Mouse (Mus musculus) hematopoietic stem cell, adult 5-6 weeks (primary cell): ENCODE measurements around the gene Prkd2. TPM values are rescaled to one million over a fixed set of nuclear protein-coding genes. Genes with fewer than 3 reads are reported as not detected.
A peak's percentile ranks its signal among the peaks of the same experiment; 100 is the strongest.

Source experiments
- ATAC-seq, 2 experiments: fragments of 125-278 bp in 1 of 2; replicated peaks in 1 of 2; 2 replicates each; pipeline ENCODE4 v1.8.0; 2016 to 2017; ENCODE audit warnings: inconsistent platforms in 2 of 2, mild to moderate bottlenecking in 2 of 2, moderate number of reproducible peaks in 2 of 2, low read depth in 1 of 2, moderate TSS enrichment in 1 of 2; ENCODE audit not compliant: low FRiP score in 2 of 2, poor library complexity in 2 of 2, severe bottlenecking in 2 of 2, insufficient read depth in 1 of 2, low TSS enrichment in 1 of 2
- total RNA-seq: library from RNA; stranded (forward); fragments of 172-1452, 232-1000 nt; gene quantifications from 2 replicates; pipeline ENCODE4 v1.2.3, GENCODE M21; 2017

Gene Prkd2
- 22.3 and 30.6 TPM in 2 replicates for total RNA-seq

DNA sequence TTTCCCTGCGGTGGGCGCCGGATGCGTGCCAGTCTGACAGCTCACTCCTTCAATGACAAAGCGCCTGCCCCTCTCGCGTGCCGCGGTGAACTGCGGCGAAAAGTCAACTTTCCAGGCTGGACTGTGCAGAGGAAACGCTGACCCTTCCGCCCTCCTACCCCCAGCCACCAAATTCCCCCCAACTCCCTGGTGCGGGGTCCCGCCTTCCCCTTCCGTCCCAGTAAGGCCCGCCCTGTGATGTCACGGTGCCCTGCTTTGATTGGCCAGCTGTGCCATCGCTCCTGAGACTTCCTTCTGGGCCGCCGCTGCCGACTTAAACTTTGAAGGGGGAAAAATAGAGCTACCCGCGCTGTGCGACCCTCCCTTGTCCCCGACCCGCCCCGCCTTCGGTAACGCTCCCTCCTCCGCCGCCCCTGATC lies at the start of gene Prkd2:
TSS of gene Prkd2 (plus strand) at position 258 of the 419 bp plus-strand sequence.
- ATAC-seq = peak; percentile 47 to 60

DNA sequence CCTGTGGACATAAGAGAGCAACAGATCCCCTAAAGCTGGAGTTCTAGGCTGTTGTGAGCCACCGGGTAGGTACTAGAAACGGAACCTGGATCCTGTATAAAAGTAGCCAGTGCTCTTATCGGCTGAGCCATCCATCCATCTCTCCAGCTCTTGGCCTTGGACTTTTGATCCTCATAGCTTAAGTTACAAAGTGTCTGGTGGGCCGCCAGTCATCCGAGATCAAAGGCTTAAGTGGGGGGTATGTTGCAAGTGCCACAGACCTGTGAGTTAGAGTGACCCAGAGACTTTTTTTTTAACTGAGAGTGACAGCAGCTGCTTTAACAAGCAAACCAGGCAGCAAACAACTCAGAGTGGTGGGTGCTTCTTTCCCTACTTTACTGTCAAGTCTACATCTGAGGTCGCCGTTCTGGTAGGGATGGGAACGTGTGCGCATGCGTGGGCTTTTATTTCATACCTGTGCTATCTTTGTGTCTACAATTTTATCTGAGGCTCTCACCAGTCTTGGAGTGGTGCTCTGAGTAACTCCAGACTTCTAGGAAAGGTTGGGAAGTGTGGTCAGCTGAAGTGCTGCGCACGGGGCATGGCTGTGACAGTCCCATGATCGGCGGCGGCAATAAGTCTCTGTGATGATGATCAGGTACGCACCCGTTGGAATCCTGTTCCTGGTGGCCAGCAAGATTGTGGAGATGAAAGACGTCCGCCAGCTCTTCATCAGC lies 49.5 kb upstream of the Prkd2 start:
- no peak for ATAC-seq

DNA sequence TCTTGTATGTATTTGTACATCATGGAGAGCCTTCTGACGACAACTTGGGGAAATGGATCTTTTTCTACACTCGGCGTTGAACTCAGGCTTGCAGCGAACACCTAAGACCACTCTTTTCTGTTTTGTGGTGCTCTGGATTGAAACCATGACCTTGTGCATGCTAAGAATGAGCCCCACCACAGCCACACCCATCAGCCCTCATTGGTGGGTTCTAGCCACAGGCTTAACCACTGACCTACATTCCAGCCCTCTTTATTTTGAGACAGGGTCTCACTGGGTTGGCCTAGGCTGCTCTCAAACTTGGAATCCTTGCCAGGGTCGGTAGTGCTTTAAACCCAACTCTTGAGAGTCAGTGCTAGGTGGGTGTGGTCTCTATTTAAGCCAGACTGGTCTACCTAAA lies 47.8 kb upstream of the Prkd2 start:
- no peak for ATAC-seq

DNA sequence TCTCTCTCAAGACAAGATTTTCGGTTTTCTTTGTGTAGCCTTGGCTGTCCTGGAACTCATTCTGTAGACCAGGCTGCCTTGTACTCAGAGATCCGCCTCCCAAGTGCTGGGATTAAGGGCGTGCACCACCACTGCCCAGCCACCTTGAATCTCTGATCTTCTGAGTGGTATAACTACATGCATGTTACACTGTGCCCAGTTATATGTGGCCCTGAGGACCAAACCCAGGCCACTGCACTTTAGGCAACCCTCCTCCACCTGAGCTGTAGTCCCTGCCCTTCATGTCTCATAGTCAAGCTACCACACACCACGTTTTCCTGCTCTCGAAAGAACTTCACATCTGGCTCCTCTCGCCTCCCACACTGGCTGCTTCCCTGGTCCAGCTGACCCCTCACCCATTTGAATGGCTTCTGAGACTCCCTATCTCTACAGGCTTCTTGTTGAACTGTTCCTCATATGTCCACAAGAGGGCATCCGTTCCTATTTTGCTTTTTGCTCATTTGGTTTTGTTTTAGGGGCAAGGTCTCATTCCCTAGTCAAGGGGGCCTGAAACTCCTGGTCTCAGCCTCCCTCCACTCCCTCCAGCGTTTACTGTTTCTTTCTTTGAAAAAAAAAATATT lies 38.2 kb upstream of the Prkd2 start:
- ATAC-seq = peak; percentile 42 to 67; a peak in 3 of 4 replicates

DNA sequence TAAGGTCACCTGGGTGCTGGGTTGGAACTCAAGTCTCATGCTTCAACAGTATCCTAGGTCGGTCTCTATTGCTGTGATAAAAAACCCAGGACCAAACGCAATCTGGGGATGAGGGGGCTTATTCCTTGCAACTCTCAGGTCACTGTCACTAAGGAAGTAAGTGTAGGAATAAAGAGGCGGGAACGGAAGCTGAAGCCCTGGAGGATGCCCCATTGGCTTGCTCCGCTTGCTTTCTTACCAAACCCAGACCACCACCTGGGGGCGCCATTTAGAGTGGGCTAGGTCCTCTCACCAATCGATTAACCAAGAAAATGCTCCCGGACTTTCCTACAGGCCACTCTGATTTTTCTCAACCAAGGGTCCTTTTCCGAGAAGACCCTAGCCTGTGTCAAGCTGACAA lies 34.8 kb upstream of the Prkd2 start:
- no peak for ATAC-seq

DNA sequence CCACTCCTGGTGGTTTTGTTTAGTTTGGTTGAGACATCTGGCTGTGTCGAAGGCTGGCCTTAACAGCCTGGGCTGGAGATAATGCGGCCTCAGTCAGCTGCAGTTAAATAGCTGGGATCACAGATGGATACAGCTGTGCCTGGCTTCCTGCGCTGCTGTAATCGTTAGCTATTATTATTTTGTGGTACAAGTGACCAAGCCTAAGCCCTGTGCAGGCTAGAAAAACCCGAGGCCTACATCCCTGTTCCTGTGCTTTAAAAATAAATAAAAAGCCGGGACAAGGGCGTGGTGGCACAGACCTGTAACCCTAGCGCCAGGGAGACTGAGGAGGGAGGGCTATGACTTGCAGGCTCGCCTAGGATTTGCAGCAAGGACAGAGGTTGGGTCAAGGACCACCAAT lies 34.1 kb upstream of the Prkd2 start:
- ATAC-seq = no peak

DNA sequence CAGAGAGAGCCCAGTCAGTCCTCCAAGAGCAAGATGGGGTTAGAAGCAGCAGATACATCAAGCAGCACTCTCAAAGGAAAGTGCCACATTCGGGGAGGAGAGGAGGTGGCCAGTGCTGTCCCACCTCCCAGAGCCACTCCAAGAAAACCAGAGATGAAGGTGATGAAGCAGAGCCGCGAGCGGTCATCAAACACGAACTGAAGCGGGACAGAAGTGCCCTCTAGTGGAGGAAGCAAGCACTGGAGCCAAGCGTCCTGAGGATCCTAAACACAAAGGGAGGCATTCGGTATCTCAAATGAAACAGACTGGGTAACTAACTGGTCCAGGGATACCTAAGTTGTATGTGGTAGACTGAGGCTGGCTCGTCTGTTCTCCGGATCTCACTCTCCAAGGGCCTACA lies 33.0 kb upstream of the Prkd2 start:
- ATAC-seq = peak in 1 of 2 experiments; percentile 66; a peak in 1 of 4 replicates

DNA sequence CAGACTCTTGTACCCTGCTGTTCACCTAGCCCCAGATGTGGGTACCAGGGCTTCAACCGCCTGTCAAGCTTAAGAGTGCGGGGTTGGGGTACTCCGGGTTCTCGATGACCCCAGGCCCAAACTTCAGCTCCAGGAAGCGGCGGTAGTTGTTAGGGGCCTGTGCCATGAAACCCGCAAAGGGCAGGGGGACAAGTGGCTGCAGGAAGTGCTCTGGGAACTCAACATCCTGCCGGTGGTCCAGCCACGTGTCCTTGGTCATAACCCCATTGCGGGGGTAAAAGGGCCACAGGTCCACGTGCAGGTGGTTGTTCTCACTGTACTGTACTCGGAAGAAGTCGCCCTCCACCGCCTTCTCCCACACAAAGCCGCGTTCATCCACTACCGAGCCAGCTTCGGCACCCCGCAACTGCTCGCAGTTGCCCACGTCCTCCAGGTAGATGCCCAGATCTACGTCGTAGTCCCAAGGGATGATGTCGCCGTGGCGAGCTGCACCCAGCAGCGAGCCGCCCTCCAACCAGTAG lies 32.2 kb upstream of the Prkd2 start:
- ATAC-seq = no peak

DNA sequence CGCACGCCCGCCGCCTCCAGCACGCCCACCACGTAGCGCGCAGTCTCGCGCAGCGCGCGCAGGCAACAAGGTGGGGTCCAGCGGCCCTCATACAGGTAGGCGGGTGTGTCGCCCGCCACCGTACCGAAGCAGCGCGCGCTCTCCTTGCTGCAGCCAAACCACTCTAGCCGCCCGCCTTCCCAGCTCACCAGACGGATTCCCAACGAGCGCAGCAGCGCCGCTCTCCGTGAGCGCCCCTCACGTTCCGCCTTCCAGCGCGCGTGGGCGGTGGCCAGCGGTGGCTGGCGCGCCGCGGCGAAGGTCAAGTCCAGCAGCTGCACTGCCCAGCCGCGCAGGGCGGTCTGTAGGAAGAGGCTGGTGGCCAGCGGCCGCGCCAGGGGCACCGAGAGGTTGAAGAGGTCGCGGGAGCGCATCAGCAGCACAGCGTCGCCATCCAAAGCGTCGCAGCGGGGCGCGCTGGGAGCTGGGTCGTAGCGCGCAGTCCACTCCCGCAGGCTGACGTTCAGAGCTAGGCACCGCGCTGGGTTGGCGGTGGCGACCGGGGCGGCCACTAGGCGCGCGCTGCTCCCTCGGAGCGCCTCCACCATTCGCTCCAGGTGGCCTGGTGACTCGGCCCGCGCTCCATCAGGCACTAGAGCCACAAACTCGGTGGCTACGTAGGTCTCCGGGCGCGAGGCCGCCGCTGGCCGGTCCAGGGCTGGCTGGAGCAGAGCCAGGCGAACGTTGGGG lies 31.6 kb upstream of the Prkd2 start:
- ATAC-seq = no peak

DNA sequence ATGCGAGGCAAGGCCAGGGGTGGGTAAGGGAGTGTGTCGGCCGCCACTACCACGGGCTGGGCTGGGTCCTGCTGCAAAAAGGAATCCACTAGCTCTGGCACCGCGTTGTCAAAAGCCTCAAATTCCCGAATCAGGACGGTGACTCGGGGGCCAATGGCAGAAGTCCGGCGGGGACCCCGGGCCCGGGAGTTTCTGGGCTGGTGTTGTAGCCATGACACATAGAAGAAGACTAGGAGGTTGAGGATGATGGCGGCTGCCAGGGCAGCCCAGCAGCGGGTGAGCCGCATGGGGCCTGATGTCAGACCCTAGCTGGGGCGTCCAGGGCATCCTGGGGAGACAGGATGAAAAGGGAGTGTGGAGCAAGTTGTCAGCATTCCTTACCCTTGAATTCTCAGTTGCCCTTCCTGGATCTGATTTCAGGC lies 31.0 kb upstream of the Prkd2 start:
- no peak for ATAC-seq

DNA sequence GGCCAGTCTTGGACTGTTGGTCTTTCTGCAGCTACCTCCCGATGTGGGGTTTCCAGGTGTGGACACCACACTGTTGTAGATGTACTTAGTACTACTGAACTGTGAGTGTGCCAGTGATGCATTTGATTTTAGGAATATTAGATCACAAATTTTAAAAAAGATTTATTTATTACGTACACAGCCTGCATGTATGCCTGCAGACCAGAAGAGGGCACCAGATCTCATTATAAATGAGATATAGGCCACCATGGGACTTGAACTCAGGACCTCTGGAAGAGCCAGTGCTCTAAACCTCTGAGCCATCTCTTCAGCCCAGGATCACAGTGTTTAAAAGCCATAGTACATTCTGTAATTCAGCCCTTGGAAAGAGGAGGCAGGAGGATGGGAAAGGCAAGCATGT lies 30.2 kb upstream of the Prkd2 start:
- ATAC-seq = no peak

DNA sequence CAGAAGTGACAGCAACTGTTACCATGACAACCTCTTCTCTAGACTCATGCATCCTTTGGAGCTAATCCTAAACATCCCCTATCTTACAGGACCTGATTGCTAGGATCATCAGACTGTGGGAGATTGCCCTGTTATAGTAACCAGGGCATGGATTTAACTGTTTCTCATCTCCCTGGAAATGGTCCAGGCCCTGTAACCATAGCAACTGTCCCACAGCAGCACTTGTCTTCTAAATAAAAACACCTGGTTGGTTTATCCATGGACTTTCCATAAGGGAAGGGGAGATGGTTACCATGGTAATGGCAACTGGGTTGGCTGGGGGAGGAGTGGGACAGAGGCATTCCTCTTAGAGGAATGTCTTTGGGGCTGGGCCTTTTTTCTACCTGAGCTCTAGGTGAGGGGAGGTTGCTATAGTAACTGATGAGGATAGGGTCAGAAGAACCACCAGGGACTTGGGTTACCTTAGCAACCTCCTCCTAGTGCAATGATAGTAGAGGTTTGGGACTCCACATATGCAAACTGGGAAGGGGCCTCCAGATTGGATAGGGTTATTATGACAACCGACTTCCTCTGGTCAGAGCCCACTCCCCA lies 27.3 kb upstream of the Prkd2 start, which contains the start of gene Strn4:
TSS of gene Strn4 (plus strand) at position 539 of the 591 bp plus-strand sequence.
- ATAC-seq = no peak

DNA sequence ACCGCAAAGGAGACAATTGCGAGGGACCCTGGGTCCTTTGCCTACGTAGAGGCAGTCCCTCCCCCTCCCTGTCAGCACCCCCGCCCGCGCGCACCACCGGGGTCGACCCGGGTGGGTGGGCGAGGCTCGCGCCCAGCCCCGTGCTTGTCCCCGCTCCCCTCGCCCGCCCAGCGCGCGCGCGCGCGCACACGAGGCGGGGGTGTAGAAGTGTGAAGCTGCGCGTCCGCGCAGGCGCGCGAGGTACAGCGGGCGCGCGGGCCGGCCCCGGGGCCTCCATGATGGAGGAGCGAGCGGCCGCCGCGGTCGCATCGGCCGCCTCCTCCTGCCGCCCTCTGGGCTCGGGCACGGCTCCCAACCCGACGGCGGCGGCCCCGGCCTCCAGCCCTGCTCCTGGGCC lies 26.6 kb upstream of the Prkd2 start:
- ATAC-seq = 0 out of 4 replicates have a peak, but pooled peaks of 1 of the 2 experiments have one; percentile 12

DNA sequence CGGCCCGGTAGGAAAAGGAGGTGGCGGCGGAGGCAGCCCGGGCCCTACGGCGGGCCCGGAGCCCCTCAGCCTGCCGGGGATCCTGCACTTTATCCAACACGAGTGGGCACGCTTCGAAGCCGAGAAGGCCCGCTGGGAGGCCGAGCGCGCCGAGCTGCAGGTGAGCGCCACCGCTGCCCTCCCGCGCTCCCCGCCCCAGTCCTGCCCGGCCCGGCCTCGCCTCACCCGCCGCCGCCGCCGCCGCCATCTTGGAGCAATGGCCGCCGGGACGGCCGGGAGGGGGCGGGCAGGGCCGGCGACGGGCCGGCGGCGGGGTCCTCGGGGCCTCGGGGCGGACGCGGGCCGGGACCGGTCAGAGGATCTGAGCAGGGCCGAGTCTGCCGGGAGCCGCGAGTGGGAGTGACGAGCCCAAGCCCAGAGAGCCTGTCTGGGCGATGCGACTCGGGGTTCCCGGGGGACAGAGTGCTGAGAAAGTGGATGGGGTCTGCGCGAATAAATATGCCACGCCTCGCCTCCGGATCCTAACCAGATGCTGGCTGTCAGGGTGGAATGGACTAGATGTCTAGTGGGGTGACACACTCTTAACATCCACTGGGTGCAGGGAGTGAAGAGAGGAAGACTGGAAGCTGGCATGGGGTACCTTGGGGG lies 26.1 kb upstream of the Prkd2 start, which contains the start of gene Fkrp:
TSS of gene Fkrp (minus strand) at position 258 of the 648 bp plus-strand sequence.
- peak in 1 of 2 experiments; percentile 33; a peak in 1 of 4 replicates for ATAC-seq

DNA sequence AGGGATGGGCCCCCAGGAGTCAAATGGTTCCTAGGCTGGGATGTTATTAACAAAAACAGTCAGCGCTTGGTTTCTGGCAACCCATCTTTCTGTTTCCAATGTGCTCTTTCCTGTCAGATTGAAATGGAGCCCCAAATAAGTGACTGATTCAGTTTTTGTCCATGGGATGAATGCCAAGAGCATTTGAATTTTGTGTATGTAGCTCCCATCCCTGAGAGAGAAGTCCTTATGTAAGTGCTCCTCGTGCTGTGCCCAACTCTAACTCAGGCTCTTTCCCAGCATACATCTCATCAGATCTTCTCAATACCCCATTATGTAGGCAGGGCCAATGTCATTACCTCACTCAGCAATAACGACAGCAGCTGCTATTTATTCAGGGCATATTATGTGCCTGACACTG lies 25.0 kb upstream of the Prkd2 start:
- no peak for ATAC-seq

DNA sequence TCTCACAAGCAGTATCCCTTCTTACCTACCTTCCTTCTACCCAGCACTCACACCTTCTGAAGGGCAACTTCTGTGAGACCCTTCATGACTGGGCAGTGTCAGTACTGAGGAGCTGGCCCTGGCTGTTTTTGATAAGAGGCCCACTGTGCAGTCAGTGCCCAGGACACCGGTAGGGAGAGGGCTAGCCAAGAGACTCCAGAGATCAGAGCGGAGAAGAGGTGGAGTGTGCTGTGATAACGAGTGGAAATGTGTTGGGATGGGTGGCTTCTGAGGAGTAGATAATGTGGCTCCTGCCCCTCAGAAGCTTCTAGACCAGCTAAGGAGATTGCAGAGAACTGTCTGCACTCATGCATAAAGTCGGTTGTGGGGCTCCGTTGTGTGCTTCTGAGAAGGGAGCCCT lies 22.9 kb upstream of the Prkd2 start:
- no peak for ATAC-seq

DNA sequence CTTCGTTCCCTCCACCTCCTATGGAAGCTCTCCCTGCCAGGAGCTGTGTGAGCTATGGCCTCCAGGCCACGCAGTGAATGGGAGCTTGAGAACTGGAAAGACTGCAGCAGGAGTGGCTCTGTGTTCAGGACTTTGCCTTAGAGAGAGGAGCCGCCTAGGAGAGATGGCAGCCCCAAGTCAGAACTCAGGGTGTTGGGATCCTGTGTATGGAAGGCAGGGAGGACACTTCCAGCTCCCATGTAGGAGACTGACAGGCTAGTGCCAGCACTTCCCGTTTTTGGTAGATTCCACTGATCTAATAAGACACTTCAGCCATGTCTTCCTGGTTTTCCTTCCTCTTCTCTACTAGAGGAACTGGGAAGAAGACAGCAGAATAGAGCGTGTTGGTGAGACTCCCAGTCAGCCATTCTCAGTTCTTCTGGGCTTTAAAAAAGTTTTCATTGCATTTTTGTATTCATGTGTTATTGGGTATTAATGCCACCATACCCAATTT lies 22.4 kb upstream of the Prkd2 start:
- ATAC-seq = 0 out of 4 replicates have a peak, but pooled peaks of 1 of the 2 experiments have one; percentile 14
